Mouse (Mus musculus): ENCODE results near the gene Polrmt. TPM values are rescaled to one million over a fixed set of nuclear protein-coding genes. Genes with fewer than 3 reads are reported as not detected.

Polrmt gene
- polyA plus RNA-seq, 1 experiment, result 20.1 TPM

- H3K27ac ChIP-seq (replicated peaks; ENCODE audit: low read depth, low read length), result peak overlapping the region; percentile 42
- H3K4me1 ChIP-seq (ENCODE audit: control insufficient read depth, insufficient read depth, insufficient read length, low read length), result peaks cover 23% of the 10 kb centered on the region
- H3K4me3 ChIP-seq (ENCODE audit: insufficient read depth, low read depth, low read length), result no peak overlapping the region
Measured at GRCm38 (mm10) chr10:79701443-79702129, 44.8 kb downstream of the Polrmt start.

DNA sequence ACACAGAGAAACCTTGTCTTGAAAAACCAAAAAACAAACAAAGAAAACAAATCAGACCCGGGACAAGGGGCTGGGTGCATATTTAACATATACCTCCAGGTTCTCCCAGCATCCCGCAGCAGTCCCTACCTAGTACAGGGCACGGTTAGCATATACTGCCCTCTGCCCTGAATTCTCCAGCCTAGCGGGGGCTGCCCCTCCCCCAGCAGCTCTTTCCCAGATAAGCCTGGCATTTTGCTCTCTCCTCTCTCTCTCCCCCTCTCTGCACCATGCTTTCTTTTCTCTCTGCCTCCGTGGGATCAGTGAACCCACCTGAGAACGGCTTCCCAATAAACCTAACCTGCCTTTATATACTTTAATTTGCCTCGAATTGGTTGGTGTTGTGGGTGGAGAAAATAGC lies 45.7 kb downstream of the Polrmt start:
- Histone ChIP-seq H3K4me1 (ENCODE audit: control insufficient read depth, insufficient read depth, insufficient read length, low read length) (peaks cover 14% of the 10 kb centered on the region), H3K27ac (replicated peaks; ENCODE audit: low read depth, low read length) (no peak overlapping the region)

DNA sequence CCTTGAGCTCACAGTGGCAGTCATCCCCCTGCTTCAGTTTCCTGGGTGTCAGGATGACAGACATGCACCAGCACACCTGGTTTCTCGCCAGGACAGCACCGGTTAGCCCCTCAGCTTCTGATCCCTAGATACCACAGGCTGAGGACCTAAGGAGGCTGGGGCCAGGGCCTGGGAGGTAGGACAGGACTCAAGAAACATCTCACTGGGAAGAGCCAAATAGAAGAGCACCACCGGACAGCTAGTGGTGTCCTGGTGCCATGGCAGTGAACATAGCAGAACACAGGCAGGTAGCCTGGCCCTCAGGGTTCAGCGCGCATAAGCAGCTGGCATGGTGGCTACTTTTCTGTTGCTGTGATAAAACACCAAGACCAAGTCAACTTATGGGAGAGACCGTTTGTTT lies 47.9 kb downstream of the Polrmt start:
- peaks cover 6% of the 10 kb centered on the region for H3K4me1 ChIP-seq (ENCODE audit: control insufficient read depth, insufficient read depth, insufficient read length, low read length)
- H3K27ac ChIP-seq (replicated peaks; ENCODE audit: low read depth, low read length), result no peak overlapping the region
- no peak overlapping the region for H3K4me3 ChIP-seq (ENCODE audit: insufficient read depth, low read depth, low read length)

More for the DNA sequence above, 45.7 kb downstream of the Polrmt start:
- H3K4me3 ChIP-seq (ENCODE audit: insufficient read depth, low read depth, low read length), result no peak overlapping the region

DNA sequence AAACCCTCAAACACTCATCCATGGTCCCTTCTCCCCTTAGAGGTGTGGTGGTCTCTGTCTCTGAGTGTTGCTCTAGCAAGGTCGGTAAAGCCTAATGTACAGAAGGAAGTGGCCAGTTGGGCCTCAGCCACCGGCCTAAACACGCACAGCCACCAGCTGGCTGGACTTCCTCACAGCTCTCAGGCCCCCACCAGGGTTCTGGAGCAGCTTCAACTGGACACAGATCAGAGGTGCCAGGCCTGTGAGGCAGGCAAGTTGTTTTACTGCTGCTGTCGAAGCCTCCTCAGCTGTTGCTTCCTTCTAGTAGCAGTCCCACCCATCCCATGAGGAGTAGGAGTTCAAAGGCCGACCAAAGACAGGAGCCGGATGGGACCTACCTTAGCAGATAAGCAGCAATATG lies 48.5 kb downstream of the Polrmt start:
- H3K4me1 ChIP-seq (ENCODE audit: control insufficient read depth, insufficient read depth, insufficient read length, low read length), result peaks cover 6% of the 10 kb centered on the region
- no peak overlapping the region for H3K27ac ChIP-seq (replicated peaks; ENCODE audit: low read depth, low read length)
- no peak overlapping the region for H3K4me3 ChIP-seq (ENCODE audit: insufficient read depth, low read depth, low read length)

- Histone ChIP-seq H3K4me1 (ENCODE audit: control insufficient read depth, insufficient read depth, insufficient read length, low read length) (peaks cover 4% of the 10 kb centered on the region), H3K4me3 (ENCODE audit: insufficient read depth, low read depth, low read length) (no peak overlapping the region), H3K27ac (replicated peaks; ENCODE audit: low read depth, low read length) (peak overlapping the region; percentile 36; the same call in 1 of the 2 replicates)
Measured at GRCm38 (mm10) chr10:79696129-79696651, 50.2 kb downstream of the Polrmt start.

GRCm38 (mm10) chr10:79695231-79696128 lies 50.9 kb downstream of the Polrmt start:
- H3K4me3 ChIP-seq (ENCODE audit: insufficient read depth, low read depth, low read length), result no peak overlapping the region
- no peak overlapping the region for H3K27ac ChIP-seq (replicated peaks; ENCODE audit: low read depth, low read length)
- no peaks in the 10 kb centered on the region for H3K4me1 ChIP-seq (ENCODE audit: control insufficient read depth, insufficient read depth, insufficient read length, low read length)

DNA sequence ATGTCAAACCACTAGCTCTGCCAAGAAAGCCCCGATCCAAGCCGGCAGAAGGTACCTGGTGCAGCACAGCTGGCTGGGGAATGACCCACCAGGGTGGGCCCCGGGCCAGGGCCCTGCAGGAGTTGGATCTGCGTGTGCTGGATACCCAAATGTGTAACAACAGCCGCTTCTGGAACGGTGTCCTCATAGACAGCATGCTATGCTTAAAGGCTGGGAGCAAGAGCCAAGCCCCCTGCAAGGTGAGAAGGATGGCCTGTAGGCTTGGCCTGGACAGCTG lies 52.1 kb downstream of the Polrmt start:
- H3K4me3 ChIP-seq (ENCODE audit: insufficient read depth, low read depth, low read length), result no peak overlapping the region
- H3K4me1 ChIP-seq (ENCODE audit: control insufficient read depth, insufficient read depth, insufficient read length, low read length), result no peaks in the 10 kb centered on the region
- no peak overlapping the region for H3K27ac ChIP-seq (replicated peaks; ENCODE audit: low read depth, low read length)

DNA sequence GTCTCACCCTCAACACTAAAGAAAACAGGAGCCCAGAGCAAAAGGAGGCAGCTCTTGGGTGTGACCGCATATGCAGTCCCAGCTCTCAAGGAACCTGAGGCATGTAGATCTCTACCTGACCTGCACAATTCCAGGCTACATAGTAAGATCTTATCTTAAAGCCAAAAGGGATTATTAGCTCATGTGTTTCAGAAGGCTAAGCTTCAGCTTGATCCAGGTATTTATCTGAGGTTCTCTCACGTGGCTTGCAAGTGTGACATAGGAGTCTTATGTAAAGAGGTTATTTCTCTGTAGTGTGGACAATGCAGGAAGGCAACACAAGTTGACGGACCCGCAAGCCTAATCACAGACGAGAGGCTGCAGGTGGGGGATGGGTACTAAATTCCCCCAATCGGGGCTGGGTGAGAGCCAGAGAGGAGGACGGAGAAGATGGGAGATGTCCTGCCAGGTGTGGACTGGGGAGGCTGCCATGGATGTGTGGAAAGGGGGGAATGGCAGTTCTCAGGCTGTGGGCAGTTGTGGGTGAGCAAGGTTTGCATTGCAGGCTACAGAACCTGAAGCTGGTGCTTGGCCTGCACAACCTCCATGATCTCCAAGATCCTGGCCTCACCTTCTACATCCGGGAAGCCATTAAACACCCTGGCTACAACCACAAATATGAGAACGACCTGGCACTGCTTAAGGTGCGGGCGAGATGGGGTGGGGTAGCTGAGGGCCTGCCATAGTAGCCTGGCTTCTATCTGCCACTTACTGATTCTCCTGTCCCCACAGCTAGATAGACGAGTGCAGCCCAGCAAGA lies 52.6 kb downstream of the Polrmt start:
- H3K4me3 ChIP-seq (ENCODE audit: insufficient read depth, low read depth, low read length), result no peak overlapping the region
- no peaks in the 10 kb centered on the region for H3K4me1 ChIP-seq (ENCODE audit: control insufficient read depth, insufficient read depth, insufficient read length, low read length)
- H3K27ac ChIP-seq (replicated peaks; ENCODE audit: low read depth, low read length), result no peak overlapping the region

GRCm38 (mm10) chr10:79691986-79692548 lies 54.3 kb downstream of the Polrmt start:
- Histone ChIP-seq H3K4me1 (ENCODE audit: control insufficient read depth, insufficient read depth, insufficient read length, low read length) (no peaks in the 10 kb centered on the region), H3K27ac (replicated peaks; ENCODE audit: low read depth, low read length) (no peak overlapping the region), H3K4me3 (ENCODE audit: insufficient read depth, low read depth, low read length) (no peak overlapping the region)

DNA sequence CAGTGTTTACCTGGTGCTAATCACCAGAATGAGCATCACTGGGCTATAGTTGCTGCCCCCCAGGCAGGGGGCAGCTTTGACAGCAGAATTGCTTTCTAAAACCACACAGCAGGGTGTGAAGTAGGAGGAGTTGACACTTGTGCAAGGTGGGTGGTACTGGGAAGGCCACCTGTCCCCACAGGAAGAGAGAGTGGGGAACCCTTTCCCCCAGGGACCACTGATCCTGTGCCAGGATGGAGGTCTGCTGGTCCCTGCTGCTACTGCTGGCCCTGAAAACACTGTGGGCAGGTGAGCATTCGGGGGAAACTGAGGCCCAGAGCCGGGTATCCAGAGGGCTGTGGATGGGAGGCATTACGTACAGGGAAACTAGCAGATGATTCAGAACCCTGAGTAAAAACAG lies 57.2 kb downstream of the Polrmt start:
- H3K4me3 ChIP-seq (ENCODE audit: insufficient read depth, low read depth, low read length), result no peak overlapping the region
- H3K27ac ChIP-seq (replicated peaks; ENCODE audit: low read depth, low read length), result no peak overlapping the region
- H3K4me1 ChIP-seq (ENCODE audit: control insufficient read depth, insufficient read depth, insufficient read length, low read length), result peaks cover 4% of the 10 kb centered on the region; the same call in 1 of the 2 replicates

- no peak within 1 kb of the TSS for H3K4me3 ChIP-seq (ENCODE audit: insufficient read depth, low read depth, low read length)
- peaks cover 7% of the 10 kb centered on the region; the same call in 1 of the 2 replicates for H3K4me1 ChIP-seq (ENCODE audit: control insufficient read depth, insufficient read depth, insufficient read length, low read length)
- no peak within 1 kb of the TSS for H3K27ac ChIP-seq (replicated peaks; ENCODE audit: low read depth, low read length)
Measured at GRCm38 (mm10) chr10:79688720-79689119, 57.7 kb downstream of the Polrmt start, which contains the start of gene Gzmm. TSS of gene Gzmm (plus strand) at chr10:79689020.

- H3K4me3 ChIP-seq (ENCODE audit: insufficient read depth, low read depth, low read length), result no peak overlapping the region
- no peak overlapping the region for H3K27ac ChIP-seq (replicated peaks; ENCODE audit: low read depth, low read length)
- peaks cover 8% of the 10 kb centered on the region; the same call in 1 of the 2 replicates for H3K4me1 ChIP-seq (ENCODE audit: control insufficient read depth, insufficient read depth, insufficient read length, low read length)
Measured at GRCm38 (mm10) chr10:79687513-79687912, 58.9 kb downstream of the Polrmt start.

- H3K4me1 ChIP-seq (ENCODE audit: control insufficient read depth, insufficient read depth, insufficient read length, low read length), result peaks cover 8% of the 10 kb centered on the region; the same call in 1 of the 2 replicates
- no peak overlapping the region for H3K27ac ChIP-seq (replicated peaks; ENCODE audit: low read depth, low read length)
- H3K4me3 ChIP-seq (ENCODE audit: insufficient read depth, low read depth, low read length), result no peak overlapping the region
Measured at GRCm38 (mm10) chr10:79686691-79687090, 59.7 kb downstream of the Polrmt start.

GRCm38 (mm10) chr10:79686219-79686618 lies 60.2 kb downstream of the Polrmt start:
- Histone ChIP-seq H3K27ac (replicated peaks; ENCODE audit: low read depth, low read length) (no peak overlapping the region), H3K4me1 (ENCODE audit: control insufficient read depth, insufficient read depth, insufficient read length, low read length) (peaks cover 8% of the 10 kb centered on the region; the same call in 1 of the 2 replicates), H3K4me3 (ENCODE audit: insufficient read depth, low read depth, low read length) (no peak overlapping the region)

Measured in brown adipose tissue, adult 24 weeks (tissue).